In the genomic region with DNA sequence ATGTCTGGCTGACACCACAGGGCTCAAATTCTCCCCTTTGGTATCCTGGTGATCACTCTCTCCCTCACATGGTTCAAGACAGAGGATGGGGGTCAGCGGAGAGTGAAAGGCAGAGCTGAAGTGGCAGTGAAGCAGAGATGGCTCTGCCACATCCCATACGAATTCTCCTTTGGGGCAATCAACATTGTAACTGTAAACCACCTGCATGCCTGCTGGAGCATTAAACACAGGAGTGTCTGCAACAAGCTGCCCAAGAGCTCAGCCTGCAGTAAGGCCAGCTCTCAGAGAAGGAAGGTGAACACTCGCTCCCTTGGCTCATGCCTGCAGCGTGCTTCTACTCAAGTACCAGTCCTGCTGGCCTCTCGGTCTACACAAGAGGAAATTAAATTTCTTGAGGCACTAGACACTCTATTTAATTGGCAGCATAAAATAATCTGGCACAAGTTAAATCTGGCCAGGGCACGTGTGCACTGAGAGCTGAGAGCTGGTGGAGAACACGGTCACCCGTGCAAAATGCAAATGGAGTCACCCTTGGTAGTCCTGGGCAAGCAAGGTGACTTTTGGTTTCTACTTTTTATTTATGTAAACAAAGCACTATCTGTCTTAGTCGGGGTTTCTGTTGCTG, we compare ENCODE assay signal across 29 mouse cellular contexts. TPM values are rescaled to one million over a fixed set of nuclear protein-coding genes. Genes with fewer than 3 reads are reported as not detected.
DNase-seq lines count a peak whose midpoint lies in the region; ATAC-seq and TF ChIP-seq lines count a peak whose summit lies in the region.
"Had no signal": no experiment of that assay in that cellular context is flagged by ENCODE, and none has a peak within 500 bp of the region (broad histone marks: within the 10 kb centered on the region; RNA-seq: fewer than 3 reads in every experiment).

No protein-coding gene starts in this region.

- ATAC-seq in liver, postnatal 0 days: no peak
- no peak for ATAC-seq in activated CD4-positive, CD25-positive, alpha-beta regulatory T cell, adult 4 months
- ATAC-seq in granulocyte monocyte progenitor cell, adult 5-6 weeks (replicated peaks; ENCODE audit: poor library complexity, severe bottlenecking): no peak
- ATAC-seq: inflammation-experienced regulatory T-cells, adult 6 months; Patski had no signal

- no peaks in the 10 kb centered on the region for H3K9me3 ChIP-seq in liver, postnatal 0 days (ENCODE audit: low read length)
- H3K9me3 ChIP-seq: embryonic facial prominence, embryonic 12.5 days; forebrain, embryonic 12.5 days; G1E; heart, embryonic 15.5 days; hindbrain, embryonic 13.5 days; limb, embryonic 12.5 days; neural tube, embryonic 15.5 days had no signal

- no peak overlapping the region for H3K9ac ChIP-seq in liver, postnatal 0 days (replicated peaks)
- H3K9ac ChIP-seq: embryonic facial prominence, embryonic 12.5 days; forebrain, embryonic 12.5 days; heart, embryonic 15.5 days; hindbrain, embryonic 13.5 days; limb, embryonic 12.5 days; liver, embryonic 14.5 days; neural tube, embryonic 15.5 days had no signal

- 57% methylated on average over 9 of the region's 9 CpGs for WGBS in liver, postnatal 0 days (ENCODE audit: insufficient replicate concordance)

- H3K36me3 ChIP-seq in liver, postnatal 0 days (replicated peaks; ENCODE audit: insufficient read depth, low read length): no peaks in the 10 kb centered on the region
- H3K36me3 ChIP-seq: embryonic facial prominence, embryonic 12.5 days; forebrain, embryonic 12.5 days; G1E; heart, embryonic 15.5 days; hindbrain, embryonic 13.5 days; limb, embryonic 12.5 days; neural tube, embryonic 15.5 days had no signal

- TF ChIP-seq CTCF in liver, postnatal 0 days (IDR thresholded peaks at IDR 0.05; ENCODE audit: low read depth): no peak

- DNase-seq in kidney, adult 11 months: peak; percentile 19
- DNase-seq in kidney, postnatal 14 days: no peak
- DNase-seq in liver, postnatal 0 days: no peak
- DNase-seq in liver: no peak
- peak; percentile 91 for DNase-seq in A20 (ENCODE audit: low read depth, low spot score)
- DNase-seq in lung, postnatal 14 days: peak; percentile 12
- DNase-seq: adrenal gland, adult 2 months; cerebellum, adult 2 months; cerebellum, postnatal 25 days; gastrocnemius, adult 2 months; heart, postnatal 36 days; thymus, postnatal 14 days had no signal

- no peak for TF ChIP-seq EP300 in liver, postnatal 0 days (IDR thresholded peaks at IDR 0.05; ENCODE audit: low read depth)

- peaks cover 33% of the 10 kb centered on the region for H3K4me1 ChIP-seq in liver, postnatal 0 days (ENCODE audit: insufficient read depth)
- H3K4me1 ChIP-seq: embryonic facial prominence, embryonic 12.5 days; forebrain, embryonic 12.5 days; heart, embryonic 15.5 days; hindbrain, embryonic 13.5 days; limb, embryonic 12.5 days; neural tube, embryonic 15.5 days had no signal

- H3K27me3 ChIP-seq in liver, postnatal 0 days (ENCODE audit: insufficient read depth, low read length): no peaks in the 10 kb centered on the region

- H3K4me2 ChIP-seq in liver, postnatal 0 days (ENCODE audit: low read depth, low read length): peak overlapping the region; percentile 28; the same call in 1 of the 2 replicates
- H3K4me2 ChIP-seq: embryonic facial prominence, embryonic 12.5 days; forebrain, embryonic 12.5 days; heart, embryonic 15.5 days; hindbrain, embryonic 13.5 days; limb, embryonic 12.5 days; neural tube, embryonic 15.5 days had no signal

- peak overlapping the region; percentile 59 for H3K27ac ChIP-seq in liver, postnatal 0 days (ENCODE audit: low read depth)
- H3K27ac ChIP-seq: embryonic facial prominence, embryonic 12.5 days; forebrain, embryonic 12.5 days; gastrocnemius, adult 2 months; heart, embryonic 15.5 days; hindbrain, embryonic 13.5 days; limb, embryonic 12.5 days; liver, embryonic 14.5 days; macrophage; neural tube, embryonic 15.5 days had no signal

- no peak overlapping the region for H3K4me3 ChIP-seq in liver, postnatal 0 days (ENCODE audit: low read depth, low read length)
- H3K4me3 ChIP-seq: embryonic facial prominence, embryonic 12.5 days; forebrain, embryonic 12.5 days; gastrocnemius, adult 2 months; heart, embryonic 15.5 days; hindbrain, embryonic 13.5 days; limb, embryonic 12.5 days; neural tube, embryonic 15.5 days had no signal

RNA-seq across cellular contexts. Expression of a gene that starts 3.9 kb away (rescaled TPM):
- polyA plus RNA-seq in liver, postnatal 0 days (2015; fragmentation: Nextera tagmentation; extraction: Ambion mirVana): 108 and 117 TPM in 2 replicates
- polyA plus RNA-seq in activated CD4-positive, CD25-positive, alpha-beta regulatory T cell, adult 4 months (2017; shearing (Covaris generic)): not detected
- 15.7 and 47.5 TPM in 2 replicates for total RNA-seq in granulocyte monocyte progenitor cell, adult 5-6 weeks (2014; fragmentation: Nextera tagmentation)
- total RNA-seq in granulocyte monocyte progenitor cell, adult 5-6 weeks (2017): 28.0 and 70.7 TPM in 2 replicates
- total RNA-seq: G1E; gastrocnemius, adult 2 months; heart, postnatal 36 days; left cerebral cortex, postnatal 14 days; midbrain, postnatal 0 days had no signal
- polyA plus RNA-seq: embryonic facial prominence, embryonic 12.5 days; forebrain, embryonic 12.5 days; G1E; hindbrain, embryonic 13.5 days; inflammation-experienced regulatory T-cells, adult 6 months; limb, embryonic 12.5 days; midbrain, postnatal 0 days; Patski; stomach, embryonic 14.5 days had no signal

RNA-seq across cellular contexts. Expression of a gene that starts 10.7 kb away (rescaled TPM):
- polyA plus RNA-seq in liver, postnatal 0 days (2015; fragmentation: Nextera tagmentation; extraction: Ambion mirVana): 5.6 and 6.0 TPM in 2 replicates
- polyA plus RNA-seq in activated CD4-positive, CD25-positive, alpha-beta regulatory T cell, adult 4 months (2017; shearing (Covaris generic)): 10 to 100 TPM; 27.8 to 28.1 TPM
- 10.4 and 30.5 TPM in 2 replicates for total RNA-seq in granulocyte monocyte progenitor cell, adult 5-6 weeks (2014; fragmentation: Nextera tagmentation)
- total RNA-seq in granulocyte monocyte progenitor cell, adult 5-6 weeks (2017): 8.9 and 17.8 TPM in 2 replicates

RNA-seq across cellular contexts. Expression of a gene that starts 34.0 kb away (rescaled TPM):
- 0.38 and 0.76 TPM in 2 replicates for polyA plus RNA-seq in liver, postnatal 0 days (2015; fragmentation: Nextera tagmentation; extraction: Ambion mirVana)
- not detected for polyA plus RNA-seq in activated CD4-positive, CD25-positive, alpha-beta regulatory T cell, adult 4 months (2017; shearing (Covaris generic))
- total RNA-seq in granulocyte monocyte progenitor cell, adult 5-6 weeks (2014; fragmentation: Nextera tagmentation): not detected in 2 replicates
- not detected in 2 replicates for total RNA-seq in granulocyte monocyte progenitor cell, adult 5-6 weeks (2017)
- total RNA-seq: adrenal gland, adult 2 months; G1E; gastrocnemius, adult 2 months; gastrocnemius, postnatal 4 days; heart, postnatal 36 days; midbrain, postnatal 0 days had no signal
- polyA plus RNA-seq: adrenal gland, adult 2 months; embryonic facial prominence, embryonic 12.5 days; forebrain, embryonic 12.5 days; G1E; hindbrain, embryonic 13.5 days; inflammation-experienced regulatory T-cells, adult 6 months; limb, embryonic 12.5 days; liver, embryonic 14.5 days; neural tube, embryonic 15.5 days; Patski had no signal

RNA-seq across cellular contexts. Expression of a gene that starts 39.1 kb away (rescaled TPM):
- polyA plus RNA-seq in liver, postnatal 0 days (2015; fragmentation: Nextera tagmentation; extraction: Ambion mirVana): 42.1 and 42.6 TPM in 2 replicates
- not detected for polyA plus RNA-seq in activated CD4-positive, CD25-positive, alpha-beta regulatory T cell, adult 4 months (2017; shearing (Covaris generic))
- 8.9 TPM in 1 of 2 replicates, not detected in the other for total RNA-seq in granulocyte monocyte progenitor cell, adult 5-6 weeks (2014; fragmentation: Nextera tagmentation)
- 1.2 TPM in 1 of 2 replicates, not detected in the other for total RNA-seq in granulocyte monocyte progenitor cell, adult 5-6 weeks (2017)
- total RNA-seq: G1E; left cerebral cortex, postnatal 14 days; midbrain, postnatal 0 days had no signal
- polyA plus RNA-seq: embryonic facial prominence, embryonic 12.5 days; forebrain, embryonic 12.5 days; G1E; Patski had no signal

Comparison
In these comparisons a context has a peak if more than half of its experiments do, and no peak if none do; other contexts are left out.
1. DNase-seq: peak in kidney, adult 11 months (single experiment), A20 (single experiment) and lung, postnatal 14 days (single experiment); none in kidney, postnatal 14 days (single experiment), liver, postnatal 0 days (single experiment) and liver (single experiment).
2. RNA of a gene that starts 3.9 kb away (polyA plus RNA-seq): 108 to 117 TPM in liver, postnatal 0 days; not detected in activated CD4-positive, CD25-positive, alpha-beta regulatory T cell, adult 4 months; every median in the first group is over 100 times any median in the second.